Mouse (Mus musculus) adipocyte (in vitro differentiated cells): Measurements from ENCODE around the gene Akap6.

Experiments
- DNase-seq: peaks from one replicate; pipeline ENCODE4 v3.0.0-alpha.2; 2016; ENCODE audit warnings: low spot score

Akap6 gene

DNA sequence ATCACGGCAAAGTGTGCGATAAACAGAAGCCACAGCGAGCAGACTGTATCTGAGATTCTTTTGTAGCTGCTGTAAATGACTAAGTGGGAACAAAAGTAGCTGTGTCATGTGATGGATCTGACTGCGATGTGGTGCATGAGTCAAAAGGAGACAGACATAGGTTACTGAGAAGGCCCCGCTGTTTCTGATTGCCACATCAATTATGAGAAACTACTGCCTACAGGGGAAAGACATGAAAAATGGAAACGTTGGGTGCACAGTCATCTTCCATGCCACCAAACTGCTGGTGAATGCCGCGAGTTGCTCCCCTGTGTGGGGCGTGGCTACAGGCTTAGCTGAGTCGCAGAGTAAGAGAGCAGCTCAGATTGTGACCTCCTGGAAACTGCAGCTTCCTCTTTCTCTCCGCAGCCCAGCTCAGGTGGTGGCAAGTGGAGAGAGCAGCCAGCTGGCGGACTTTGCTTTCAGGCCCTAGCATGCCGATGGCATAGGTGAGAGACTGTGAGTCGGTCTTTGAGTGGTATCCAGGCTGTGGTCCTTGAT lies 83.8 kb downstream of the Akap6 start:
- DNase-seq, result peak; percentile 43

DNA sequence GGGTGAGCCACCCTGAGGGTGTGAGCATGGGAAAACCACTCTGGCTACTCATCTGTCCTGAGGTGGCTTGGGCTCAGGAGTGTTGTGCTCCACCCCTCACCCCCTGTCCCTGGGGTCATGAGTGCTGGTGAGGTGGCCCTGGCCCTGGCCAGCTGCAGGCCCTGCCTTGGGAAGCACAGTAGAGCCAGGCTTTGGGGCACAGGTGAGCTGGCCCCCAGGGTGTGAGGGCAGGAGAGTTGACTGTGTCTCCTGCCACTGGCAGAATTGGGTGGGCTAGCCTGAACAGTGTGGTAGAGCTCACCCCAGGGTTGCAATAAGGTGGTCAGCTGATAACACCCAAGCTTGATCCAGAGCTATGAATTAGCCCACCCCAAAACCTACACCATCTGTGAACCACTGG lies 86.0 kb downstream of the Akap6 start:
- DNase-seq, result no peak

DNA sequence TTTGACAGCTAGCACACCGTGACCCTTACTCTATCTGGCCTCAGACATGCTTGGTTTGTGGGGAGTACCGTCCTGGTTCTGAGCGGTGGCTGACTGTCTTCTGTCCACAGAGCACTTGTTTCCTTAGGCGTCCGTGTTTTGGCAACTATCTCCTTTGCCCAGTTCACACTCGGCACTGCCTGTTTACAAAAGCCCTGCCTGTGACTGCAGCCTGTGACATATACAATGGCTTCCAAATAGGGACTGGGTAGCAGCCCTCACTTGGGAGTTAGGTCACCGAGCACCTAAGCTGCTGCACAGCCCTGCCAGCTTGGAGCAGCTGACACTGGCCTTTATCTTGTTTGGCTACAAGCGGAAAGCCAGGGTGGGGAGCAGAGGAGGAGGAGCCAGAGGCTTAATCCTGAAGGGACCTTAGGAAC lies 91.2 kb downstream of the Akap6 start:
- peak; percentile 69 for DNase-seq

DNA sequence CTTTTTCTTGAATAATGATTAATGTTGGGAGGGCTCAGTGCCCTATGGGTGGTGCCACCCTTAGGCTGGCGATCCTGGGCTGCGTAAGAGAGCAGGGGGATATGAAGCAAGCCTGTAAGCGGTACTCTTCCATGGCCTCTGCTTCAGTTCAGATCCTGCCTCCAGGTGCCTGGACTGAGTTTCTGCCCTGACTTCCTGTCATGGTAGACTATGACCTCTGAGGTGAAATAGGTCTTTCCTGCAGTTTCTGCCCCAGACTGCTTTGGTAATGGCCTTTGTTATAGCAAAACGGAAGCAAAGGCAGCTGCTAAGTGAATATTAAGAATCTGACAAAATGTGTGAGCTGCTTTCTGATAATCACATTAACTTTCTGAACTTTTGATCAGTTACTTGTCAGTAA lies 94.9 kb downstream of the Akap6 start:
- no peak for DNase-seq

DNA sequence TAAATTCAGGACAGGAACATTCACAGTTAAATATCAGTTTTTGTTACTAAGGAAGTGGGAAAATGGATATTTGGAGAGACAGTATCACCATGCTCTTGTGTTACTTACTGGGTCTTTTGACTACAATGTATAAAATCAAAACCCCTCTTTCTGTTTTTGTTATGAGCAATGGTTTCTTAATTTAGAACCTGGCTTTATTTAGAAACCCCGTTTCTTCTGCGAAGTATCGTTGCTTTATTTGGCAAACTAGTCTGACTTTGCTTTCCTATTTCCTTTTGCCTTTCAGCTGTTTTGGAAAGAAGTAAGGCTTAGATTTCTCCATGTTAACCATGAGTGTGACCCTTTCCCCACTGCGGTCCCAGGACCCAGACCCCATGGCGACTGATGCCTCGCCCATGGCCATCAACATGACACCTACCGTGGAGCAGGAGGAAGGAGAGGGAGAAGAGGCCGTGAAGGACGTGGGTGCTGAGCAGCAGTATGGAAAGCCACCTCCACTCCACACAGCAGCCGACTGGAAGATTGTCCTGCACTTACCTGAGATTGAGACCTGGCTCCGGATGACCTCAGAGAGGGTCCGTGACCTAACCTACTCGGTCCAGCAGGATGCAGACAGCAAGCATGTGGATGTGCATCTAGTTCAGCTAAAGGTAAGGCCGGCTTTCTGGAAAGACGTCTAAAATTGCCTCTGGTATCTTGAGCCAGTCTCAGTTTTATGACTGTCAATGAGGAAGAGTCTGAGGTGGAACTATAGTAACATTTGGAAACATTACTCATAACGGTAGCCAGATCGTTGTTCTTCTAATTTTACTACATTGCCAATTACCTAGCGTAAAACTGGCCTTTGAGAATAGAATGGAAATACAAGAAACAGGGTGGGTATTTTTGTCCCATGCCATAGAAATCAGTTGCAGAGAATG lies 96.6 kb downstream of the Akap6 start:
- DNase-seq, result no peak

DNA sequence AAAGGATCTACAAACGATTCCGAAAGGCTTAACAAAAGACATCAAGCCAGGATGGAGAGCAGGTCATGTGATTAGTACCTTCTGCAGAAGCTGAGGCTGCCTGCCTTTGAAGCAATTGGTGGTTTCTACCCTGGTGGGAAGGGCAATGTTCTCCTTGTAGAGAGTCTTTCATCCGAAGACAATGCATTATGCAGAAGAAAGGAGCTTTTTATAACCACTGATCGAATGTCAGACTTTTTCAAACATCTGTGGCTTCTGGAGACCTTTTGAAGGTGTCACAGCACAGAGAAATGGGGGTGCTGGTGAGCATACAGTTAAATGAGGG lies 97.2 kb downstream of the Akap6 start:
- DNase-seq, result no peak

DNA sequence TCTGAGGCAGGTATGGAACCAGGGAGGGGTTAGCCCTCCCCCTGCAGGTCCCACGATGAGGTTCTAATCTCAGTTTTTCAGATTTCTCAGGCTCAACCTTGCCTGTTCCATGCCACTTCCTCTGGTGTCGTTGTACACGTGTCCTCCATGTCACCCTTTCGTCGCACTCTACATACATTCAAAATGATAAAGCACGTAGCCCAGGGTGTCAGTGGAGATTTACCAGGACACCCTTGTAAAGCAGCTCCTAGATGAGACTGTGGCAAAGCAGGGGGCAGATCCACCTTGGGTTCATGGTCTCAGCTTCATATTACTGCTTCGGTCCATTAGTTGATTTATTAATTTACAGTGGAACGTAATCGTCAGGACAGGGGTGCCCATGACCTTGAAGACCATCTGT lies 100.5 kb downstream of the Akap6 start:
- DNase-seq, result no peak

DNA sequence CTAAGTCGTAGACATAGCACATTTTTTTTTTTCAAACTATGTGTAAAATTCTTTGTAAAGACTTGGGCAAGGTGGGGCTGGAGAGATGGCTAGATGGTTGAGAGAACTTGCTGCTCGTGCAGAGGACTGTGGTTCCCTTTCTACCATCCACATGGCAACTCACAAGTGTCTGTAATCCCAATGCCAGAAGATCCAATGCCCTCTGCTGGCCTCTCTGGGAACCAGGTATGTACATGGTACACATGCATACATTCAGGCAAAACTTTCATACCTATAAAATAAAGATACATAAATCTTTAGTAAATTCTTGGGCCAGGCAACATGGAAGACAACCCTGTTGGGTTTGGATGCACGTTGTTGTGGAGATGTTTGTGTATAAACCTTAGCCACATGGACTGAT lies 107.1 kb downstream of the Akap6 start:
- DNase-seq, result no peak

DNA sequence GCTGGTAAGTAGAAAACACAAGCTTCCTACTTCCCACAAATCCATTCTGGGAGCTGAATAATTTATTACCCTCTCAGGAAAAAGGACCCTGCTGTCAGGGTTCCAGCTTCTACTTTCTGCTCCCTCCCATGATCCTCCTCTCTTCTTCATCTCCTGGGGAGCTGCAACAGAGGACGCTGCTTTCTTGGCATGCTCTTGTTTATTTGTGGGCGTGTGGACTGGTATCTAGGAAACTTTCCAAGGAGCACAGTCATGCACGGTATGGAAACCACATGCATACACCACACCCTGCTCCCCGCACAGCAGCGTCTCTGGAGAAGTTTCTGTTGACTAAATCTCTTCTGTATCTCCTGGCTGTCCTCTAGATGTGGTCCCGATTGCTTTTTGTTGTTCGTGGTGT lies 119.4 kb downstream of the Akap6 start:
- peak; percentile 81 for DNase-seq

DNA sequence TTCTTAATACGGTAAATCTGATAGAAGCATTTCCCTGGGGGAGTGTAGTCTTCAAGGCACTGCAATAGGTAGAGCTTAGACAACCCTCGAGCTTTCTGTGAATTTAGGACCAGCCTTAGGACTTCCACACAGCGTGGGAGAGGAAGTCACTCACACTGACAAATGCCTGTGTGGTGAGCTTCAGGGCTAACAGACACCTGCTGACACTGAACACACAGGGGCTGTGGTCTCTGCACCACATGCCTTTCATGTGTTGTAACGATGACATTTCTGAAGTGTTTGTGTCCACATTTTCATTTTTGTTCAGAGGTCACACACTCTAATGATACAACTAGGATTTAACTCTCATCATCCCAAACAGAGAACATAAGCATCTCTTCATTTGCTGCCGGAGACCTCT lies 125.6 kb downstream of the Akap6 start:
- no peak for DNase-seq

DNA sequence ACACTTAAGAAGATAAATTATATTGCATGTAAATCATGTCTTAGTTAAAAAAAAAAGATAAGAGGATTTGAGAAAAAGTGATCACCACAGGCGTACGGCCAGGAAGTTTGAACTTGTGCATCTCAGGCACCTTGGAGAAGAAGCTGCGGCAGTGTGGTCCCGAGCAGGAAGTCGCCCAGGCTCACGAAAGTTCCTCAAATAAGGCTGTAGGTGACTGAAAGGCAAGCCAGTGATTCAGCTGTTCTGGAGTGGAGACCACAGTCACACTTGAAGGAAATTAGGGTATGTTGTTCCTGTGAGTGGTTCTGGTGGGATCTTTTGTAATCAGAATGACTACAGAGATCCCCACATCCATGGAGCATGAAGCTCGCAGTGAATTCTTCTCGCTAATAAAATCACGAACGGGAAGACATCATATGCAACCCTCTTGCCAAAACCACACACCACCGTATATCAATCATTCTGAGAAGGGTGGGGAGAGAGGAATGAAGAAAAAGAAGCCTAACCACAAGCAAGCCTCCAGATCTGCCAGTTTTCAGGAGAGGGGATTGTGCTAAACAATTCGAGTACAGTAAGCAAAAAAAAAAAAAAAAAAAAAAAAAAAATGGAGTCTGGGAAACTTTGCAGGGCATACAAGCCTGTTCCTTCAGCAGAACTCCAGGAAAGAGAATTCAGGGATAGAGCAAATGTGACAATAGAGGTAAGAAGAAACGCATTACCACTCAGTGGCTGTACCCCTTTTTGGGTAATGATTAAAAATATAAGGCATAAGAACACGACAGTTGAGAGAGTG lies 130.0 kb downstream of the Akap6 start:
- peak; percentile 30 for DNase-seq

DNA sequence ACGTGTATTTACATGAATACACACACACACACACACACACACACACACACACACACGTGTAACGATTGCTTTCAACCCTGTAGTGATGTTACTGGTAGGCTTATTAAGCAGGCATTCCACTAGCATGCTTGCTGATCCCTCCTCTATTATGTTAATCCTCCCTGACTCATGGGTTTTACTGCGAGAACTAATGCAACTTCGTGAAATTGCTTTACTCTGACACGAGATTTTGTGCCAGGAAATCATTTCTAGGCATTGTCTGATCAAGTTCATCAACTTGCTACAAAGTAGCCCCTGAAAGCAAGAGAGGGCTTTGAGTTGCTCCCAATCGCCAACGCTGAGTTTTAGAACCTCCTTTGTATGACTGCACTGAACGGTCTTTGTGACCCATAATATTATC lies 132.6 kb downstream of the Akap6 start:
- DNase-seq, result no peak

DNA sequence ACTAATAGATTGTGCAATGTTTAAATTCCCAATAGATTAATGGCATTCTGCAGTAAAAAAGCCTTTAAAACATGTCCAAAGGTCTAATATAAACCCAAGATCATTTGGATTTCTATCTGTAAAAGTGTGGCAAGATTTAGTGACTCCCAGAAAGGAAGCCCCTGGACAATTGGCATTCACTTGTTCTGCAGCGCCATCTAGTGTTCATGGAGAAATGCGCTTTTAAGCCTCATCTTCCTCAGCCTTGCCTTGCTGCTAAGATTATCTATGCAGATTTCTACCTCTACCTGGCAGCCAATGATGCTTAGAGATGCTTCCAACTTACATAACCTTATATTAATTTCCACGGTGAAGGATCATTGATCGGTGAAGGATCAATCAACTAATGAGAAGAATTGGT lies 133.0 kb downstream of the Akap6 start:
- DNase-seq, result peak; percentile 85

DNA sequence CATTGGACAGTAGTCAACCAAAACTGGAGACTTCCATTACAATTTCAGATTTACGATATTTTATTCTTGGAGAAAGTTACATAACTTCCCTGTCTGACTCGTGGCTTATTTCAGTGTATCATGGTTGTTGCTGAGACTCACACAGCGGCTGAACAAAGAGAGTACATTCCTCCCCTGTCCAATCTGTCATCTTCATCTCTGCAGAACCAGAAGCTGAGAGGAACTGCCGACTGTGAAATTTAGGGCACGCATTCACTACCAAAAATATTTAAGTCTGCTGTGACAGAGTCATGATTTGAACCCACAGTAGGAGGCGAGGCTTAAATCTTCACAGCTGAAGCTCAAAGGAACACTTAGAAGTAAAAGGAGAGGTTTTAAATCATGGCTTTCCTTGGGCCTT lies 134.0 kb downstream of the Akap6 start:
- no peak for DNase-seq

DNA sequence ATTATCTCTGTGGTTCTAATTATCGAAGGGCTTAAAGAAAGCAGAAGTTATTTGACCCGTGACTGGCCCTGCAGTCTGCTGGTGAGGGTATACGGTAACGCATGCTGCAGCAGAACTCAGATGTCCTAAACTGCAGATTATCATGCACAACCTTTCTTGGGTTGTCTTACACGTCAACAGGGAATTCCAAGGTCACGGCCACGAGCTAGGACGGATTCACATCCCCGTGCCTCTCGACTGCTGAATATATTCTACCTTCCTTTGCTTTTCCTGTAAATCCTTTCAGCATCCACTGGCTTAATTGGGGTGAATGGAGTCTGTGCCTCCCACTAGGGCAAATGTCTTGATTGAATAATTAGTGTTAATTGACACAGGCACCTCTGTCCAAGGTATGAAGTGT lies 134.9 kb downstream of the Akap6 start:
- no peak for DNase-seq

DNA sequence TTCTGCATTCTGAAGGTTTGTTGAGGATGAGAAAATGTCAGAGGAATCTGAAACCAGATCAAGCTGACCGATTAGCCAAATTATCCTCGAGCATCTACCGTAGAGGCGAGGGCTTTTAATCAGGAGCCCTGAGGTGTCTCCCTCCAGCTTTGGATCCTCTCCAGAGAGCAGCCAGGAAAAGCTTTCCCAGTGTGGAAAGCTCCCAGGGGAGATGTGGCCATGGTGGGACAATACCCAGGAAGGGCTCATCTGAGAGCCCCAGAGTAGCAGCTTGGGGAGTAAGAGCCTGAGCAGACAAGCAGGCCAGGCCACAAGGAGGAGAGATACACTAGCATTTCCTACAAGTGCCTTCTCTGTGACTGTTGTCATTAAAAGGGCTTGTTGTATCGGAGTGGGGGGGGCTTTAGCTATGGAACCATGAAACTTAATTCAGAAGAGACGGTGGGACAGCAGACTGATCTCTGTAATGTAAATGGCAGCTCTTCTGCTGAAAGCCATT lies 135.6 kb downstream of the Akap6 start:
- no peak for DNase-seq

DNA sequence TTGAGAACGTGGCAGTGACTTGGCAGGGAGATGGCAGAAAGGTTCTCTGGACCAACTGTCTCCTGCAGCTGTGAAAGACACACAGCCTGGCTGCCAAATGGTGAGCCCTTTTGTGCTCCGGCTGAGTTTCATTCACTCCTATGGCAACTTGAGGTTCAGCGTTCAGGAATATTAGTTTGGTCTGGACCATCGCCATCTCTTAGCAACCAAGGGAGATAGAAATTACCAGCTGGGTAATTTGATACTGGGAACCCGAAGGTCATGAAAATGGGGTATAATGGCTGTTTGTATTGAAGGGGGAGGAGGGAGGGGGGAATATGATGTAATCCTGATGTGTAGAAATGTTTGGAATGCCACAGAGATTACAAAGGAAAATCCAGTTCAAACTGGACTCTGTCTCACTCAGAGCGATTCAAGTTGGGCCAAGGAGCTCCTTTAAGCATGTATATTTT lies 136.1 kb downstream of the Akap6 start:
- peak; percentile 51 for DNase-seq

DNA sequence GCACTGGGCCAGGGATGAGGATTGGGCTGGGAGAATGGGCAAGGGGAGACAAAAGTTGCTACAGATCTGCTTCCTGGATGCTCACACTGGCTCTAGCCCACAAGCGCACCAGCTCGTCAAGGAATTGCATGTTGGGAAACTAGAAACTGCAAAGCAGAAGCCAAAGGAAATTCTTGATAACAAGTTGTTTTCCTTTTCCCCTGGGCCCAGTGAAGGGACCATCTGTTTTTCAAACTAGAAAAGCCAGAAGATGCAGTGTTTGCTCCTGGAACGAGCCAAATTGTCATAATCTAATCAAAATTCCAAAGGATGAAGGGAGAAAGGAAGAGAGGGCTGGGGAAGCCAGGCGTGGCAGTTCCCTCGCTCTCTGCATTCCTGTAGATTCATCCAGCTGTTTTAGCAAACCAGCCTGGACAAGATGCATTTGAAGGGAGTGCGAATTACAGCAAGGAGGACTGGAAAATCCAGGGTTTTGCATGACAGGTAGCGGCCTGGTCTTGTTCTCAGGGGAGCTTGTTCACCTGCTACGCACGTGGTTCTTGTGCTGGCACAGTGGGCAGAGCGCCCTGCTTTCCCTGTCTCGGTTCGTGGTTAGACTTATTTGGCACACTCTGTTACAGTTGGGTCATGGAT lies 136.8 kb downstream of the Akap6 start:
- DNase-seq, result no peak

DNA sequence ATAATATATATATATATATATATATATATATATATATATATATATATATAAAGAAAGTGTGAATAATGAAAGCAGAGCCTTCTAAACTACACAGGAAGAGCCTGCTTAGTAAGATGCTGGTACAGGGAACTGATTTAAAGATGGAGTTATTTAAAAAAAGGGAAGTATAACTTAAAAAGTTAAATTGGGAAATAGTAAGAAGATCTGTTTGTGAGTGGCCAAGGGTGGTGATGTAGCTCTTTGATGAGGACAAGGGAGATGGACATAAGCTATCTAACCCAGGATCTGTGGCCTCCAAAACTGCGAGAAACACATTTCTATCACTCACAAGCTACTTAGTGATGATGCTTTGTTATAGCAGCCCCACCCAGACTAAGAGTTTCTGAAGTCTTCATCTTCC lies 146.8 kb downstream of the Akap6 start:
- DNase-seq, result no peak

DNA sequence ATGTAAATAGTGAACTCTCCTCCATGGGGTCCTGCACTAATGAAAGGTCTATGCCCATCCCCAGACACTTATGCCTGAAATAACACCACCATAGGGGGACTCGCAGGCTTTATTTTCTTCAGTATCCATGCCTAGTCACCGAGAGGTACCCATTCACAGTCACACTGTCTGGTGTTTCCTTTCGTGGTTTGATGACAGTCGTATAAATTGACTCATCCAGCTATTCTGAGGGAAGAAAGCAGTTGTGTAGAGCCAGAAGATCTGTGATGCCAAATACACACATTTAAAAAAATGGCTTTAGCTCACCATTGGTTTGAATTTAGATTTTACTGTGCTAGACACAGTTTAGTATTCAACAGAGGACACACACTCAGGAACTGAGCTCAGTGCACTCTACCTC lies 147.8 kb downstream of the Akap6 start:
- DNase-seq, result no peak

DNA sequence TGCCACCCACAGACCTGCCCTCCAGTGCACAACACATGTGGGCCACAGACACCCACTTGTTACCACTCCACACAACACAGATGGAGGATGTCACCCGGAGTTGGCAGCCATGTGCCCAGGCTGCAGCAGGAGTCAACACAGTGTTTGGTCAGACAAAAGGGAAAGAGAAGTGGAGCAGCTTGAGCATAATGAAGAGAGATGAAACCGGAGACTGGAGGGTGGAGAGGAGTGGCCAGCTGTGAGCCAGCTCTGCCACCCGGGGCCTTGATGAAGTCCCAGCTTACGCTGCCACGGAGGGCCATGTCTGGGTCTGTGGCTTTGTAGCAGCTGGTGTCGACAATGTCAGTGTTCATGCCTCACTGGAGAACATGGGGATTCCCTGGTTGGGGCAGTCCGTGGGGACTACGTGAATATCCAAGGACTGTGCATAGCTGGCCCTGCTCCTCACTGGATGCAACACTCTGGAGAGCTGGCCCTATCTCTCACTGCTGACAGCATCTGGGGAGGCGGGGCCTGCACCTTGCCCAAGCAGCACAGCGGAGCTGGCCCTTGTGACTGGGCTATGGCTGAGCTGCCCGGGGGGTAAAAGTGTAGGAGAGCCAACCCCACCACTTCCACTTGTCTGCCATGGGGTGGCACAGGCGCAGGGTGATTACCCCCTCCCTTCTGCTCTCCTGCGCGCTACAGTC lies 148.8 kb downstream of the Akap6 start:
- DNase-seq, result no peak

DNA sequence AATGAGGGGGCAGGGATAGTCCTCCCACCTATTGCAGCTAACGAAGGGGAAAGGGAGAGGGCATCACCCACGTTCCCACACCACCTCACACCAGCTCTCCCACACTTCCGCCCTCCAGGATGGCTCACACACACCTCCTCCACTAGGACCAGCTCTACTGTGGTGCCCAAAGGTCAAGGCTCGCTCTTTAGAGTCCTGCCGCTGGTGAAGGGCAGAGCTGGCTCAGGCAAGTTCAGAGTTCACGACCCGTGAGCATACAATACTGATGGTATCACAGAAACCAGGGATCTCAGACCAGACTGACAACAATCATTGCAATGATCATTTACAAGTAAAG lies 149.3 kb downstream of the Akap6 start:
- DNase-seq, result no peak
